Mouse (Mus musculus): ENCODE data around the gene Hist1h4f. TPM values are rescaled to one million over a fixed set of nuclear protein-coding genes. Genes with fewer than 3 reads are reported as not detected.
"Not testable (repeated sequence)": the region's sequence is repeated elsewhere in the genome, so short reads cannot be mapped to it uniquely, and the experiment has no call there.

Hist1h4f gene
- not detected in 2 replicates for polyA plus RNA-seq (2015; fragmentation: Nextera tagmentation; extraction: Ambion mirVana)

GRCm38 (mm10) chr13:23551146-23551834 is at the start of gene Hist1h4f:
Hist1h4f (minus strand) TSS chr13:23551648.
- peak; percentile 89 for ATAC-seq
- H3K27me3 ChIP-seq, H3K36me3 ChIP-seq, H3K9me3 ChIP-seq: not testable (repeated sequence)
- peak within 1 kb of the TSS; percentile 47 for H3K4me3 ChIP-seq (replicated peaks)
- peaks cover 31% of the 10 kb centered on the region for H3K4me1 ChIP-seq (replicated peaks)
- H3K4me2 ChIP-seq (replicated peaks): peak within 1 kb of the TSS; percentile 65
- peak within 1 kb of the TSS; percentile 59 for H3K9ac ChIP-seq (replicated peaks)
- peak within 1 kb of the TSS; percentile 90 for H3K27ac ChIP-seq
- WGBS: under 1% methylated on average over 47 of the region's 47 CpGs

GRCm38 (mm10) chr13:23597957-23598356 is 46.5 kb upstream of the Hist1h4f start:
- no peak overlapping the region for H3K9ac ChIP-seq (replicated peaks)
- no peaks in the 10 kb centered on the region for H3K27me3 ChIP-seq
- H3K36me3 ChIP-seq: no peaks in the 10 kb centered on the region
- WGBS: 8% methylated on average over 9 of the region's 9 CpGs
- no peak overlapping the region for H3K4me2 ChIP-seq (replicated peaks)
- H3K27ac ChIP-seq: no peak overlapping the region
- ATAC-seq: no peak
- no peaks in the 10 kb centered on the region for H3K9me3 ChIP-seq
- no peak overlapping the region for H3K4me3 ChIP-seq (replicated peaks)
- H3K4me1 ChIP-seq (replicated peaks): no peaks in the 10 kb centered on the region

- H3K36me3 ChIP-seq: no peaks in the 10 kb centered on the region
- no peak overlapping the region for H3K9ac ChIP-seq (replicated peaks)
- no peak for ATAC-seq
- WGBS: 85% methylated on average over 7 of the region's 7 CpGs
- no peaks in the 10 kb centered on the region; the same call in 1 of the 2 replicates for H3K9me3 ChIP-seq
- H3K4me1 ChIP-seq (replicated peaks): no peaks in the 10 kb centered on the region
- no peak overlapping the region for H3K4me3 ChIP-seq (replicated peaks)
- H3K27me3 ChIP-seq: no peaks in the 10 kb centered on the region
- no peak overlapping the region for H3K4me2 ChIP-seq (replicated peaks)
- no peak overlapping the region for H3K27ac ChIP-seq
Measured at GRCm38 (mm10) chr13:23595622-23596372, 44.3 kb upstream of the Hist1h4f start.

- no peak overlapping the region for H3K9ac ChIP-seq (replicated peaks)
- H3K9me3 ChIP-seq: no peaks in the 10 kb centered on the region; the same call in 1 of the 2 replicates
- H3K4me1 ChIP-seq (replicated peaks): no peaks in the 10 kb centered on the region
- ATAC-seq: no peak
- H3K27me3 ChIP-seq: no peaks in the 10 kb centered on the region
- WGBS: 92% methylated on average over 2 of the region's 2 CpGs
- no peak overlapping the region for H3K4me2 ChIP-seq (replicated peaks)
- no peak overlapping the region for H3K4me3 ChIP-seq (replicated peaks)
- H3K36me3 ChIP-seq: no peaks in the 10 kb centered on the region
- no peak overlapping the region for H3K27ac ChIP-seq
Measured at GRCm38 (mm10) chr13:23595185-23595584, 43.7 kb upstream of the Hist1h4f start.

GRCm38 (mm10) chr13:23593051-23593770 is 41.8 kb upstream of the Hist1h4f start:
- 87% methylated on average over 5 of the region's 5 CpGs for WGBS
- Histone ChIP-seq H3K9me3 (no peaks in the 10 kb centered on the region; the same call in 1 of the 2 replicates), H3K36me3 (no peaks in the 10 kb centered on the region), H3K27ac (no peak overlapping the region), H3K4me2 (replicated peaks) (no peak overlapping the region), H3K4me1 (replicated peaks) (no peaks in the 10 kb centered on the region), H3K4me3 (replicated peaks) (no peak overlapping the region), H3K27me3 (no peaks in the 10 kb centered on the region), H3K9ac (replicated peaks) (no peak overlapping the region)
- no peak for ATAC-seq

GRCm38 (mm10) chr13:23592614-23593013 is 41.2 kb upstream of the Hist1h4f start:
- 89% methylated on average over 7 of the region's 7 CpGs for WGBS

GRCm38 (mm10) chr13:23591886-23592285 is 40.4 kb upstream of the Hist1h4f start:
- WGBS: 91% methylated on average over 7 of the region's 7 CpGs
- not testable (repeated sequence) for H3K4me1 ChIP-seq (replicated peaks)

More at GRCm38 (mm10) chr13:23592614-23593013, 41.2 kb upstream of the Hist1h4f start:
- Histone ChIP-seq H3K4me1 (replicated peaks) (no peaks in the 10 kb centered on the region), H3K27me3 (no peaks in the 10 kb centered on the region), H3K4me3 (replicated peaks) (no peak overlapping the region), H3K4me2 (replicated peaks) (no peak overlapping the region), H3K36me3 (no peaks in the 10 kb centered on the region), H3K9me3 (no peaks in the 10 kb centered on the region; the same call in 1 of the 2 replicates), H3K9ac (replicated peaks) (no peak overlapping the region), H3K27ac (no peak overlapping the region)
- no peak for ATAC-seq

GRCm38 (mm10) chr13:23591206-23591605 is 39.8 kb upstream of the Hist1h4f start:
- H3K9ac ChIP-seq (replicated peaks): no peak overlapping the region
- H3K27ac ChIP-seq: no peak overlapping the region
- WGBS: 92% methylated on average over 7 of the region's 7 CpGs
- H3K4me3 ChIP-seq (replicated peaks): no peak overlapping the region
- no peak overlapping the region for H3K4me2 ChIP-seq (replicated peaks)
- H3K27me3 ChIP-seq: no peaks in the 10 kb centered on the region
- no peak for ATAC-seq
- peaks cover 10% of the 10 kb centered on the region for H3K4me1 ChIP-seq (replicated peaks)
- no peaks in the 10 kb centered on the region; the same call in 1 of the 2 replicates for H3K9me3 ChIP-seq
- H3K36me3 ChIP-seq: no peaks in the 10 kb centered on the region

More at GRCm38 (mm10) chr13:23591886-23592285, 40.4 kb upstream of the Hist1h4f start:
- H3K27ac ChIP-seq; ATAC-seq; H3K36me3 ChIP-seq; H3K4me3 ChIP-seq (replicated peaks); H3K4me2 ChIP-seq (replicated peaks); H3K9me3 ChIP-seq; H3K9ac ChIP-seq (replicated peaks); H3K27me3 ChIP-seq: not testable (repeated sequence)

GRCm38 (mm10) chr13:23586940-23587225 is 35.4 kb upstream of the Hist1h4f start:
- peak overlapping the region; percentile 80 for H3K27ac ChIP-seq
- ATAC-seq: no peak
- no peaks in the 10 kb centered on the region for H3K27me3 ChIP-seq
- H3K4me3 ChIP-seq (replicated peaks): peak overlapping the region; percentile 50
- peaks cover 38% of the 10 kb centered on the region for H3K4me1 ChIP-seq (replicated peaks)
- H3K9me3 ChIP-seq: no peaks in the 10 kb centered on the region; the same call in 1 of the 2 replicates
- peak overlapping the region; percentile 85 for H3K4me2 ChIP-seq (replicated peaks)
- H3K36me3 ChIP-seq: no peaks in the 10 kb centered on the region
- 7% methylated on average over 1 of the region's 1 CpGs for WGBS
- peak overlapping the region; percentile 52 for H3K9ac ChIP-seq (replicated peaks)

- 2% methylated on average over 22 of the region's 22 CpGs for WGBS
- peak overlapping the region; percentile 85 for H3K4me2 ChIP-seq (replicated peaks)
- peak overlapping the region; percentile 50 for H3K4me3 ChIP-seq (replicated peaks)
- H3K9me3 ChIP-seq: no peaks in the 10 kb centered on the region
- peaks cover 43% of the 10 kb centered on the region for H3K4me1 ChIP-seq (replicated peaks)
- no peaks in the 10 kb centered on the region for H3K27me3 ChIP-seq
- H3K36me3 ChIP-seq: no peaks in the 10 kb centered on the region
- peak overlapping the region; percentile 95 for H3K27ac ChIP-seq
- ATAC-seq: no peak
- H3K9ac ChIP-seq (replicated peaks): peak overlapping the region; percentile 52
Measured at GRCm38 (mm10) chr13:23586099-23586939, 34.9 kb upstream of the Hist1h4f start.

- H3K36me3 ChIP-seq, H3K27me3 ChIP-seq, H3K9me3 ChIP-seq: not testable (repeated sequence)
- peak overlapping the region; percentile 95 for H3K27ac ChIP-seq
- H3K4me2 ChIP-seq (replicated peaks): peak overlapping the region; percentile 85
- ATAC-seq: peak; percentile 89
- WGBS: under 1% methylated on average over 30 of the region's 36 CpGs
- H3K4me3 ChIP-seq (replicated peaks): peak overlapping the region; percentile 50
- peak overlapping the region; percentile 75 for H3K9ac ChIP-seq (replicated peaks)
- peaks cover 48% of the 10 kb centered on the region for H3K4me1 ChIP-seq (replicated peaks)
Measured at GRCm38 (mm10) chr13:23585442-23586098, 34.1 kb upstream of the Hist1h4f start.
